Mouse (Mus musculus) 3134 (cell line): Measurements from ENCODE around the gene Zfp790.
"Not testable (repeated sequence)": the region's sequence is repeated elsewhere in the genome, so short reads cannot be mapped to it uniquely, and the experiment has no call there.

ENCODE experiments used
- DNase-seq: peaks from one replicate; pipeline ENCODE4 v3.0.0-alpha.2; 2011; ENCODE audit warnings: low spot score; ENCODE audit not compliant: insufficient read length; ENCODE audit errors: extremely low read depth

Gene Zfp790

DNA sequence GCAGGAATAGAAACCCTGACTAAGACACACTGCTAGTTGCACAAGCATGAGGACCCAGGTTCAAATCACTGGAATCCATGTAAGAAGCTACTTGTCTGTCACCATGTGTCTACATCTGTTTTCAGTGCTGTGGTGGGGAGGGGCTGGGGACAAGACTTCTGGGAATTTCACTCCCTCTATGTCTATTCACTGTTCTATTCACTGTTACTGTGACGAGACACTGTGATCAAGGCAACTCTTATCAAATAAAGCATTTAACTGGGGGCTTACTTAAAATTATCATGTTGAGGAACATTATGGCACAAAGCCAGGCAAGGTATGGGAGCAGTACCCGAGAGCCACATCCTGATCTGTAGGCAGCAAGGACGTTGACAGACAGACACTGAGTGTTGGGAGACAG, 23.3 kb downstream of the Zfp790 start:
- DNase-seq: no peak

DNA sequence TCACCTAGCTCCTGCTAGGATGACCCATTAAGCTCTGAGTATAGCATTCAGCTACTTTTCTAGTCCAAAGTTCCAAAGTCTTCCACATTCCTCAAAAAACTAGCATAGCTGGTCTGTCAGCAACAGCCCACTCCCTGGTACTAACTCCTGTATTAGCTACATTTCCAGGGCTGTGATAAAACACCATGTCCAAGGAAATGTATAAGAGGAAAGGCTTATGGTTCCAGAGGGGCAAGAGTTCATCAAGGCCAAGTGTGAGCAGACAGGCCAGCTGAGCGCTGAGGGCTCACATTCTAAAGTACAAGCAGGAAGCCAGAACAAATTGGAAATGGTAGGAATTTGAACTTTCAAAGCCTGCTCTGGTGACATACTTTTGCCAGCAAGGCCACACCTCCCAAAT, 26.2 kb downstream of the Zfp790 start:
- no peak for DNase-seq

- DNase-seq: peak; percentile 63
These were observed 28.7 kb downstream of the Zfp790 start for GRCm38 (mm10) chr7:29844616-29845015.

GRCm38 (mm10) chr7:29852831-29853218, 36.9 kb downstream of the Zfp790 start:
- no peak for DNase-seq

- peak; percentile 76 for DNase-seq
These were observed 37.4 kb downstream of the Zfp790 start, which contains the start of gene Zfp940 for GRCm38 (mm10) chr7:29853219-29853842. Gene Zfp940 (minus strand): TSS chr7:29853669.

- DNase-seq: peak; percentile 87
These were observed 43.9 kb downstream of the Zfp790 start, which contains the start of gene Zfp420 for GRCm38 (mm10) chr7:29859532-29860517. Gene Zfp420 (plus strand): TSS chr7:29859979.

- peak; percentile 15 for DNase-seq
These were observed 45.7 kb downstream of the Zfp790 start for GRCm38 (mm10) chr7:29861660-29862059.

DNA sequence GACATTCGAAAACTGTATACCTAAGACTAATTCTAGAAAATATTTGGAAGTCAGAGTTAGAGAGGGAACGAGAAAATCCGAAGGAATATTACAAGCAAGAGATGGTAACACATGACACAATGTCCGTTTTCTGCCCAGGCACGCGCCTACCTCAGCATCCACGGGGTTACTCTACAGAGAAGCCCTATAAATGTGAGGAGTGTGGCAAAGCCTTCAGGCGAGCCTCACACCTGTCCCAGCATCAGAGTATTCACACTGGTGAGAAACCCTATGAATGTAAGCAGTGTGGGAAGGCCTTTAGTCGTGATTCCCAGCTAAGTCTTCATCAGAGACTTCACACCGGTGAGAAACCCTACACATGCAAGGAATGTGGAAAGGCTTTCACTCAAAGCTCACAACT, 58.3 kb downstream of the Zfp790 start:
- DNase-seq: no peak

DNA sequence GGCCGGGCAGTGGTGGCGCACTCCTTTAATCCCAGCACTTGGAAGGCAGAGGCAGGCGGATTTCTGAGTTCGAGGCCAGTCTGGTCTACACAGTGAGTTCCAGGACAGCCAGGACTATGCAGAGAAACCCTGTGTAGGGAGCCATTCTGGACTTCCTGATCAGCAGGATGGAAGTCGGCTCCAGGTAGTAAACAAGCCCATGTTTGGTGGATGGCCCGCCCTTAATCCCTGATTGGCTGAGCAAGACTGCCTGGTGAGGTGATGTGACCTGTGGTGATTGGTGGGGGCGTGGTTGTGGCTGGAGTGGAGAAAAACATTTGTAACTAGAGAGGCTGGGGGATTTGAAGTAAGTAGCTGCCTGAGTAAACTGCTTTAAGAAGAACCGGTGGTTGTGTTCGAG, 61.6 kb downstream of the Zfp790 start:
- not testable (repeated sequence) for DNase-seq

GRCm38 (mm10) chr7:29880056-29880455, 64.1 kb downstream of the Zfp790 start:
- no peak for DNase-seq
